Mouse (Mus musculus) neural tube, embryonic 12.5 days (tissue): ENCODE measurements around the gene Fam196b. TPM values are rescaled to one million over a fixed set of nuclear protein-coding genes. Genes with fewer than 3 reads are reported as not detected.

Experiments used
- polyA plus RNA-seq: library from polyadenylated mRNA; unstranded; fragments of >200 nt; fragmentation: Nextera tagmentation; extraction: Ambion mirVana; gene quantifications from 2 replicates; pipeline ENCODE4 v1.2.1, GENCODE M21; 2016

Gene Fam196b
- polyA plus RNA-seq, 1 experiment from 2014 or later, result 2.0 TPM

Other genes starting within 250 kb of the Fam196b start
- gene 4930469K13Rik, start 216.3 kb upstream of the Fam196b start, polyA plus RNA-seq, result 14.3 and 21.1 TPM in 2 replicates
- not detected in 2 replicates for gene Foxi1, start 106.7 kb upstream of the Fam196b start, polyA plus RNA-seq